Mouse (Mus musculus): ENCODE results near the gene Irx1.

DNA sequence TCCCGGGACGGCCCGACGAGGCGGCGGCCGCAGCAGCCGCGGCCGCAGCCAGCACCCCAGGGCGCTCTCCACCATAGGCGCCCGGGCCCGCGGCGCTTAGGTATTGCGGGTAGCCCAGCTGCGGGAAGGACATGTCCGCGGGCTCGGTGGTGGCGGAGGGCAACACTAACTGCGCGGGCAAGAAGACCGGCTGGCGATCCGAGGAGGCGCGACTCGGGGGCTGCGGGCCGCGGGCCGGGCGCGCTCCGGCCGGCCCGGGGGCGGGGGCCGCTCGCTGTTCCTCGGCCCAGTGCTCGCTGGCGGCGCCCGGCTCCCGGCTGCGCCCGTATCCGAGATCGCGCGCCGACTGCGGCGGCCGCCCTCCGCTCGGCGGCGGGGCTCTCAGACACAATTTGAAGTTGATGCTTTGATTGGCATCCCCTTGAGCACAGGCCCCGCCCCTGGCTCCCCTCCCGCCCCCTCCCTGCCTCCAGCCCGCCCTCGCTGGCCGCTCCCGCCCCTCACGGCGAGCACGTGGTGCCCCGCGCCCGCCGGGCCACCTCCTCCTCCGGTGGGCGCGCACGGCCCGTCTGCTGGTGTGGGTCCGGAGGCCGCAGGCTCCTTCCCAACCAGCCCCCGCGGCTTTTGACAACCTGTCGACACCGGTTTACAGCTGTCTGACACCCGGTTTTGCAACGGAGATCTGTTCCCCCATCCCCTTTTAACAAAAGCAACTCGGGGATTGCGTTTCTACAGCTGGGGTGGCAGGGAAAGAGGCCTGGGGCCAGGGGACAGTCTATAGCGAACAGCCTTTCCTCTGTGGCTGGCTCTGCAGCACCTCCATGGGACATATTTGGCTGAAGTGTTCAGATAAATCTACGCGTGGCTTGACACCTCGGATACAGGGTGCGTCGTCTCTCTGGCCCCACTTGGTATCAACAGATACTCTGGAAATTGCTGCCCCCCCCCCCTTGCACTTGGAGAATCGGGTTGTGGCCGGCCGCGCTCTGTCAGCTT is at the start of gene Irx1:
- no peak for TF ChIP-seq CTCF (IDR thresholded peaks at IDR 0.05; ENCODE audit: low read depth)
- TF ChIP-seq EP300 (IDR thresholded peaks at IDR 0.05; ENCODE audit: low read depth): no peak
